8 mouse cellular contexts compared by ENCODE assay signal in genomic region chr5:115845635-115846174, GRCm38 (mm10). TPM values are rescaled to one million over a fixed set of nuclear protein-coding genes. Genes with fewer than 3 reads are reported as not detected.
DNase-seq lines count a peak whose midpoint lies in the region; ATAC-seq lines count a peak whose summit lies in the region.

No protein-coding gene starts in this region.

- peaks cover 30% of the 10 kb centered on the region for H3K4me1 ChIP-seq in embryonic facial prominence, embryonic 15.5 days
- peaks cover 43% of the 10 kb centered on the region for H3K4me1 ChIP-seq in kidney, embryonic 15.5 days
- H3K4me1 ChIP-seq in neural tube, embryonic 12.5 days, result peaks cover 30% of the 10 kb centered on the region

- H3K4me3 ChIP-seq in embryonic facial prominence, embryonic 15.5 days (replicated peaks), result peak overlapping the region; percentile 78
- peak overlapping the region; percentile 91 for H3K4me3 ChIP-seq in kidney, embryonic 15.5 days (replicated peaks)
- peak overlapping the region; percentile 64 for H3K4me3 ChIP-seq in neural tube, embryonic 12.5 days

- 0 out of 2 replicates have a peak, but pooled peaks cover 2% of the 10 kb centered on the region for H3K36me3 ChIP-seq in embryonic facial prominence, embryonic 15.5 days
- peaks cover 25% of the 10 kb centered on the region for H3K36me3 ChIP-seq in kidney, embryonic 15.5 days
- peaks cover 15% of the 10 kb centered on the region; the same call in 1 of the 2 replicates for H3K36me3 ChIP-seq in neural tube, embryonic 12.5 days

- H3K9me3 ChIP-seq in embryonic facial prominence, embryonic 15.5 days (replicated peaks), result no peaks in the 10 kb centered on the region
- H3K9me3 ChIP-seq in kidney, embryonic 15.5 days (replicated peaks), result no peaks in the 10 kb centered on the region
- H3K9me3 ChIP-seq in neural tube, embryonic 12.5 days, result no peaks in the 10 kb centered on the region

- no peaks in the 10 kb centered on the region for H3K27me3 ChIP-seq in embryonic facial prominence, embryonic 15.5 days
- no peaks in the 10 kb centered on the region for H3K27me3 ChIP-seq in kidney, embryonic 15.5 days
- H3K27me3 ChIP-seq in neural tube, embryonic 12.5 days (replicated peaks), result no peaks in the 10 kb centered on the region

- peak; percentile 77 for DNase-seq in kidney, adult 9 months
- no peak for DNase-seq in kidney, postnatal 14 days
- DNase-seq in right cerebral cortex, adult 18-20 months, result no peak
- DNase-seq in adipocyte (ENCODE audit: low spot score), result no peak
- no peak for DNase-seq in MN1 (ENCODE audit: low spot score)

- H3K27ac ChIP-seq in embryonic facial prominence, embryonic 15.5 days (replicated peaks), result no peak overlapping the region
- 0 out of 2 replicates have a peak overlapping the region, but pooled peaks have one; percentile 45 for H3K27ac ChIP-seq in kidney, embryonic 15.5 days
- H3K27ac ChIP-seq in neural tube, embryonic 12.5 days, result no peak overlapping the region

- ATAC-seq in embryonic facial prominence, embryonic 15.5 days (ENCODE audit: insufficient number of reproducible peaks, low FRiP score, low TSS enrichment, low read depth), result no peak
- no peak for ATAC-seq in kidney, embryonic 15.5 days (replicated peaks; ENCODE audit: low FRiP score)
- no peak for ATAC-seq in neural tube, embryonic 12.5 days (ENCODE audit: low FRiP score, low read depth)

- 30% methylated on average over 8 of the region's 8 CpGs for WGBS in embryonic facial prominence, embryonic 15.5 days
- WGBS in kidney, embryonic 15.5 days, result 18% methylated on average over 8 of the region's 8 CpGs
- WGBS in neural tube, embryonic 12.5 days, result 33% methylated on average over 8 of the region's 8 CpGs

- peak overlapping the region; percentile 64 for H3K9ac ChIP-seq in embryonic facial prominence, embryonic 15.5 days
- H3K9ac ChIP-seq in kidney, embryonic 15.5 days, result peak overlapping the region; percentile 89
- peak overlapping the region; percentile 75 for H3K9ac ChIP-seq in neural tube, embryonic 12.5 days

- H3K4me2 ChIP-seq in embryonic facial prominence, embryonic 15.5 days (replicated peaks), result peak overlapping the region; percentile 99
- peak overlapping the region; percentile 95 for H3K4me2 ChIP-seq in kidney, embryonic 15.5 days
- H3K4me2 ChIP-seq in neural tube, embryonic 12.5 days (replicated peaks), result peak overlapping the region; percentile 98

RNA-seq across cellular contexts. Expression of gene Cit, which starts 0.6 kb away (rescaled TPM):
- 25.0 and 26.5 TPM in 2 replicates for polyA plus RNA-seq in embryonic facial prominence, embryonic 15.5 days (2015; fragmentation: Nextera tagmentation; extraction: Ambion mirVana)
- 35.4 and 39.2 TPM in 2 replicates for polyA plus RNA-seq in kidney, embryonic 15.5 days (2015; fragmentation: Nextera tagmentation; extraction: Ambion mirVana)
- 25.1 and 28.4 TPM in 2 replicates for polyA plus RNA-seq in neural tube, embryonic 12.5 days (2016; fragmentation: Nextera tagmentation; extraction: Ambion mirVana)
